Mouse (Mus musculus): ENCODE data around the gene Pbdc1.

GRCm38 (mm10) chrX:105079151-105079550 lies 405 bp upstream of the Pbdc1 start:
- TF ChIP-seq CTCF (IDR thresholded peaks at IDR 0.05; ENCODE audit: borderline replicate concordance, insufficient read depth, low read depth, low read length) (no peak), POLR2A (IDR thresholded peaks at IDR 0.05; ENCODE audit: borderline replicate concordance, insufficient read depth, low read length) (no peak)

All from cerebellum, adult 2 months (tissue).